Mouse (Mus musculus) adrenal gland, adult 2 months (tissue): ENCODE data around the gene Neurog1. TPM values are rescaled to one million over a fixed set of nuclear protein-coding genes. Genes with fewer than 3 reads are reported as not detected.
A peak's percentile ranks its signal among the peaks of the same experiment; 100 is the strongest.

Source experiments
- DNase-seq: peaks from one replicate; pipeline ENCODE4 v3.0.0; 2021
- long read RNA-seq: library from polyadenylated mRNA; stranded (forward); transcript quantifications from one replicate; pipeline ENCODE4 v2.0.0, GENCODE M21; 2021
- polyA plus RNA-seq: library from polyadenylated mRNA; depleted of rRNA; stranded (reverse); fragments of >200 nt; gene quantifications from 2 replicates; pipeline ENCODE4 v1.2.3, GENCODE M21; 2012; rRNA removed
- total RNA-seq, 2 experiments: library from RNA; stranded (reverse); gene quantifications; 2 replicates each; pipeline ENCODE4 v1.2.3; 2021

Gene Neurog1
- total RNA-seq = not detected
- polyA plus RNA-seq = not detected in 2 replicates
- long read RNA-seq = 0 reads

DNA sequence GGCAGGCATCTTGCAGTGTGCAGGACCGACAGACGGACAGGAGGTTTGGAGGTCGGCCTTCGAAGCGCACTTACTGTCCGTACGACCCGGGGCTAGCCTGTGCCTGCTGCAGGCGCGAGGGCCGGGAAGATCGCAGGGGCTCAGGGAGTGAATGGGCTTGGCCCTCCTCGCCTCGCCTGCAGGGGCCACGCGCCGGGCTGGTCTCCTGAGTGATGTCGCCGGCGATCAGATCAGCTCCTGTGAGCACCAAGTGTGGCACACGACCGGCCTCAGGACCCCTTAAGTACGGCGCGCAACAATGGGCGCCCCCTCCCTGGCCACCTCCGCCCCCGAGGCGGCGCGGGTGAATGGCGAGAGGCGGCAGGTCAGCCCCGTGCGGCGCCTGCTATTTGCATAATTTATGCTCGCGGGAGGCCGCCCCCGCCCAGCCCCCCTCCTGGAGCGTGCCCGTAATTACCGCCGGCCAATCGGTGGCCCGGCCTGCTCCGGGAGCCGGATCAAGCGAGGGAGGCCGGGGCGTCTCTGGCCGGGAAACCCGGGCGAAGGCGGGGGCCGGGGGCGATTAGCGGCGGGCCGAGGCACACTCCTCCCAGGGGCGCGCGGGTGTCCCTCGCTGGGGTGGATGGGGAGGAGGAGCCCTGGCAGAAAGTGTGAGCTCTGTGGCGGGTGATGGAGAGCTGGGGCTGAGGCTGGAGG is at the start of gene Neurog1:
Neurog1 (minus strand) TSS at position 240 of the 696 bp plus-strand sequence.
- peak; percentile 23 for DNase-seq

DNA sequence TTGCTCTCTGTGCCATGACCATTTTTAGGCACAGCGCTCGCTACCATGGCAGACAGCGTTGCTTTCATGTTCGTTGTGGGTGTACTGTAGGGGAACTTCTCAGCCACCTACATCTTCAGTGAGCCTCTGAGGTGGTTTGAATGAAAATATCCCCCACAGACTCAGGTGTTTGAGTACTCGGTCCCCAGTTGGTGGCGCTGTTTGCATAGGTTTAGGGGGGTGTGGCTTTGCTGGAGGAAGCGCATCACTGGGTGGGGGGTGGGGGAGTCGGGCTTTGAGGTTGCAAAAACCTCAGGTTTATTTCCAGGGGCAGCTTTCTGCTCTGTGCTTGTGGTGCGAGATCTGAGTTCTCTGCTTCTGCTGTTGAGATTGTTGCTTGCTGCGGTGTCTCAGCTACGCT is 47.4 kb upstream of the Neurog1 start:
- DNase-seq = no peak

GRCm38 (mm10) chr13:56296659-56297020 is 44.7 kb upstream of the Neurog1 start:
- no peak for DNase-seq

- peak; percentile 80 for DNase-seq
These were observed 44.1 kb upstream of the Neurog1 start, which contains the start of gene Cxcl14 for GRCm38 (mm10) chr13:56295943-56296658. Gene Cxcl14 (minus strand): TSS chr13:56296551.

- peak; percentile 8 for DNase-seq
These were observed 43.6 kb upstream of the Neurog1 start for GRCm38 (mm10) chr13:56295586-56295942.

- no peak for DNase-seq
These were observed 42.9 kb upstream of the Neurog1 start for GRCm38 (mm10) chr13:56294908-56295307.

- no peak for DNase-seq
These were observed 38.0 kb upstream of the Neurog1 start for GRCm38 (mm10) chr13:56289998-56290397.

DNA sequence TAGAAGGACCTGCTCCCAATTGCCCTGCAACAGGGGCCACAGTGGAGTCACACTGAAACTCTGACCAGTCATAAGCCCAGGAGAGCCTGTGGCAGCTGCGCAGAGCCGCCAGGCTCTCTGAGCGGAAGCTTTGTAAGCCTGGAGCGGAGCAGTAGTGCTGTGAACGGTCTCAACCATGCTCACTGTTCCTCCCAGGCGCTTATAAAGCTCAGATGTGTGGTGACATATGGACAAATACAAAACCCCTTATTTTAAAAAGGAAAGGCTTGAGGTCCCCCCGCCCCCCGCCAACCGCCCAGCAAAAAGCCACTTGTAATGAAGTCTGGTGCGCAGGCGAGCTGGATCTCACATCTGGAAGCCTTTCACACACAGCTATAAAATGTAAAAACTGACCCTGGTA is 37.3 kb upstream of the Neurog1 start:
- no peak for DNase-seq

DNA sequence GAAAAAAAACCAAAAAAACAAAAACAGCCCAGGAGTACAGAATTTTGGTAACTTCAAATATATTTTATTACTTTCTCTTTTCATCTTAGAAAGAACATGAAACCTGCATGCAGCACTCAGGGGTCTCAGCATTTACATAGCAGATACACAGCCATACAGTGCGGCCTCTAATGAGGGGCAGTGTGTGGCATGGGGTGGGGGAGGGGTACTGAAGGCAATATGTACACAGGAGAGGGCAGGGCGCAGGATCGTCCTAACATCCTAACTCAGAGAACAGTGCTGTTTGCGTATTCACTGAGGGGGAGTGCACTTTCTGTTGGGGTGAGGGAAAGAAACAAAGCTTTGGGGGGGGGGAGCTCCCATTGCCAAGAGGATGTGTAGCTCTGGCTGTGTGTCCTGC is 36.6 kb upstream of the Neurog1 start:
- DNase-seq = no peak

GRCm38 (mm10) chr13:56287091-56287490 is 35.1 kb upstream of the Neurog1 start:
- DNase-seq = no peak

DNA sequence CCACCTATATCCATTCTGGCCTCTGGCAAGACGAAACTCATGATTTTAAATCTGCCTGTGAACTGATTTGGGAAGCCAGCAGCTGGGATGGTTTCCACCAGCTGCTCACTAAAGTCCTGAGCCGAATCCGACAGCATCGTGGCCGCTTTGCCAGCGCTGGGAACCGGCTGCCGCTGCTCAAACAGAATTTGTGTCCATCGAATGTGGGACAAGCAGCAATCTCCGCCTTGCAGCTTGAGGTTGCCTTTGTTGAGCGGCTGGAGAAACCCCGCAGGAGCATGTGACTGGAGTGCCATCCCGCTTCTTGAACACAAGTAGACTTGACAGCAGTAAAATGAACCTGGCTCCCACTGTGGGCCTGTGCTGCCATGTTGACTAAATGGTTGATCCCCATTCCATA is 31.4 kb upstream of the Neurog1 start:
- DNase-seq = no peak

GRCm38 (mm10) chr13:56280356-56280755 is 28.4 kb upstream of the Neurog1 start:
- DNase-seq = no peak

DNA sequence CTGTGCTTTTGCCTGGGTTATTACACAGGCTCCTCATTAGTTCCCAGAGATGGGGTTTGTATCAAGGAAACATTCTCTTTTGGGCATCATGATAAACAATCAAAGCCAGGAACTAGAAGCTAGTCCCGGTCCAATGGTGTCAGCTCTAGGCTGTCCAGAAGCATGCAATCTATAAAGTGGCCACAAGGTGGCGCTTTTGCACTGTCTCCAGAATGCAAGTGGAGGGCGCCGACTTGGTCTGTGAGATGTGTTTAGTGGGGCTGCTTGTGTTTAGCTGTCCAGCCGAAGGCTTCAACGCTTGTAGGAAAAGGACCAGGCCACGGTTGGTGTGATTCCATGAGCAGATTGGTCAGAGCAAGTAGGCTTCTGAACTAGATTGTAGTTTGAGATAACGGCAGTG is 27.5 kb upstream of the Neurog1 start:
- DNase-seq = peak; percentile 68

GRCm38 (mm10) chr13:56275171-56275570 is 23.2 kb upstream of the Neurog1 start:
- DNase-seq = peak; percentile 56

- no peak for DNase-seq
These were observed 18.2 kb upstream of the Neurog1 start for GRCm38 (mm10) chr13:56270124-56270523.

GRCm38 (mm10) chr13:56267396-56267795 is 15.4 kb upstream of the Neurog1 start:
- DNase-seq = no peak

- DNase-seq = peak; percentile 25
These were observed 14.5 kb upstream of the Neurog1 start for GRCm38 (mm10) chr13:56266435-56266834.

DNA sequence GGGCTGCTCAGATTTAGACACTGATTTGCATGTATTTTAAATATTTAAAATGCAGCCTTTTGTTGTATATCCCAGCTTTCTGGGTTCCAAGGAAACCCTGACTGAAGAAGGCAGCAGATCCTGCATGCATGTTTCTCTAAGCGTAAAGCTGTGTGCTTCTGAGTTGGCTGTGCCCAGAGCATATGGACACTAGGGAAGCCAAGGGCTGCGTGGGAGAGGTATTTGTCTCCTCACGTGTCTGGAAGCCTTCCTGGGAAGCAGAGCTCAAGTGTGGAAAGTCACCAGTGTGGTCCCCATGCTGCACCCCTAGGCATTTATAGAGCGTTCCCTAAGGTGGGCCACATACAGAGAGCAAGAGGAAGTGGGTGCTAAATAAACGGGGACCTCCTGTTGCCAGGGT is 13.7 kb upstream of the Neurog1 start:
- no peak for DNase-seq

GRCm38 (mm10) chr13:56262269-56262668 is 10.3 kb upstream of the Neurog1 start:
- no peak for DNase-seq

GRCm38 (mm10) chr13:56260344-56260780 is 8.4 kb upstream of the Neurog1 start:
- DNase-seq = no peak

DNA sequence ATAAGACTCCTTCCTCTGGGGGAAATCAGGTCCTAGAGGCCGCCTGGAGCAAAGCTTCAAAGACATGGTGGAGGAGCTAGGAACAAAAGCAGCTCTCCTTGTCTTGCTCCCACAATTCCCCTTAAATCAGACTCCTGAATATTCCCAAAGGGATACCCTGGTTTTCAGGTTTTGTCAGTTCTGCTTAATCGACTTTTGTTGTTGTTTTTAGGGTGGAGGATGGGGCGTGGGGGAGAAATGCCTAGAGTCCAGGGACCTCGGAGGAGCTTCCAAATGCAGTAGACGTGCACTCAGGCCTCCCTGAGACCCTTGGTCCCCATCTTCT is 7.9 kb upstream of the Neurog1 start:
- no peak for DNase-seq

GRCm38 (mm10) chr13:56259021-56259925 is 7.3 kb upstream of the Neurog1 start:
- no peak for DNase-seq
